Mouse (Mus musculus) stomach, embryonic 14.5 days (tissue): ENCODE measurements at regions not wholly inside any gene's neighbourhood (a gene's known extent, or its start where the extent isn't known, plus 50 kb on each side); places are given as distances from the start of the nearest gene placed in this dataset.

Source experiments
- ATAC-seq: fragments of 200-750 bp; cut with Nextera tagmentation; 2 replicates; pipeline ENCODE4 v1.8.0; 2017; ENCODE audit warnings: low read depth, moderate TSS enrichment; ENCODE audit not compliant: insufficient number of reproducible peaks, insufficient read depth, low FRiP score
- H3K27ac ChIP-seq: fragments of 300-500 bp; sonication (generic); 2 replicates; pipeline ENCODE4 v1.5.1; 2014; ENCODE audit warnings: mild to moderate bottlenecking, low read length, moderate library complexity, mixed read lengths
- H3K27me3 ChIP-seq: fragments of 300-500 bp; sonication (generic); 2 replicates; pipeline ENCODE4 v1.6.1; 2014; ENCODE audit warnings: low read length, control low read depth, mixed read lengths; ENCODE audit not compliant: control insufficient read depth, insufficient read depth
- H3K36me3 ChIP-seq: fragments of 300-500 bp; sonication (generic); 2 replicates; pipeline ENCODE4 v1.6.1; 2014; ENCODE audit warnings: mild to moderate bottlenecking, control low read depth, low read length, moderate library complexity, mixed read lengths; ENCODE audit not compliant: control insufficient read depth, insufficient read depth
- H3K4me1 ChIP-seq: fragments of 300-500 bp; sonication (generic); 2 replicates; pipeline ENCODE4 v1.6.1; 2014; ENCODE audit warnings: low read length, control low read depth, mixed read lengths; ENCODE audit not compliant: control insufficient read depth, insufficient read depth
- H3K4me2 ChIP-seq: fragments of 300-500 bp; sonication (generic); replicated peaks from 2 replicates; pipeline ENCODE4 v1.6.1; 2014; ENCODE audit warnings: low read depth, low read length, control low read depth
- H3K4me3 ChIP-seq: fragments of 300-500 bp; sonication (generic); 2 replicates; pipeline ENCODE4 v1.5.1; 2014; ENCODE audit warnings: low read depth, low read length, control low read depth
- H3K9ac ChIP-seq: fragments of 300-500 bp; sonication (generic); replicated peaks from 2 replicates; pipeline ENCODE4 v1.6.1; 2014; ENCODE audit warnings: low read depth, mild to moderate bottlenecking, control low read depth, low read length, moderate library complexity, mixed read lengths
- H3K9me3 ChIP-seq: fragments of 300-500 bp; sonication (generic); 2 replicates; pipeline ENCODE4 v1.6.1; 2016; ENCODE audit warnings: low read depth, low read length, control low read depth; ENCODE audit not compliant: control insufficient read depth
- WGBS: fragments of 180-500 bp; shearing (Covaris S2); extraction: QIAGEN DNeasy Blood & Tissue Kit; methylation state at CpG from one replicate; pipeline ENCODE4 v1.1.7; 2014; 5-methylcytosine and 5-hydroxymethylcytosine counted together

DNA sequence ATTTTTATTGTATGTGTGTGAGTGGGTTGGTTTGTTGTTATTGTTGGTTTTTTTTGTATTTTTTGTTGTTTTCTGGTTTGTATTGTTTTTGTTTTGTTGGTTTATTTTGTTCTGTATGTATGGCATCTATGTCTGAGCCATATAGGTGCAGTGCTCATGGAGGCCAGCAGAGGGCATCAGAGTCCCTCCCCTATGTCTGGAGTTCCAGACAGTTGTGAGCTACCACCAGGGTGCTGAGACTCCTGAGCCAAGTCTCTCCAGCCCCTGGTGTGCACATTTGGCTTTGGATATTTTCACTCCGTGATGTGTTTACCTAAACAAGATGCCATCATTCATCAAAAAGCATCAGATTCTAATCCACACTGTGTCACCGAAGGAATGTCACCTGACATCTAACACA lies 59.2 kb upstream of the Nudt7 start:
- WGBS = 78% methylated on average over 2 of the region's 2 CpGs

DNA sequence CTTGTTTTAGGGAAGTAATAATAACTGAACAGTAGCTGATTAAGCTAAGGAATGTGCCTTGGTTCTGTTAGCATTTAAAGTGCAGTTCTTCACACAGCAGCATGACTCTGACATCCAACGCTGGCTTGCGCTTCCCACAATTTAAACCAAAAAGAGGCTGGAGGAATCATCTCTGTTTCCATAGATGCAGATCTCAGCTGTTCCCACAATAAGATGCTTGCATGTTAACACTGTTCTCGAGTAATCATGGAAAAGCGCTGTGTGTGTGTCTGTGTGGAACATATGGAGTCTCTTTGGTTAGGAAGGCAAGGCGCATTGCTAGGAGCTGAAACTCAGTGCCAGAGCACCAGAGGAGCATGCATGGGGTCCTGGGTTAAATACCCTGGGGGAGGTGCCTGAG lies 56.7 kb upstream of the Nudt7 start:
- Histone ChIP-seq H3K4me1 (no peaks in the 10 kb centered on the region), H3K4me3 (no peak overlapping the region), H3K27me3 (no peaks in the 10 kb centered on the region), H3K9me3 (no peaks in the 10 kb centered on the region), H3K9ac (no peak overlapping the region), H3K4me2 (no peak overlapping the region), H3K36me3 (no peaks in the 10 kb centered on the region), H3K27ac (no peak overlapping the region)
- ATAC-seq = no peak
- 90% methylated on average over 5 of the region's 5 CpGs for WGBS

More for the DNA sequence above, 59.2 kb upstream of the Nudt7 start:
- ATAC-seq = no peak
- Histone ChIP-seq H3K9ac (no peak overlapping the region), H3K4me2 (no peak overlapping the region), H3K4me1 (no peaks in the 10 kb centered on the region), H3K27ac (no peak overlapping the region), H3K4me3 (no peak overlapping the region), H3K36me3 (no peaks in the 10 kb centered on the region), H3K27me3 (no peaks in the 10 kb centered on the region), H3K9me3 (no peaks in the 10 kb centered on the region)

DNA sequence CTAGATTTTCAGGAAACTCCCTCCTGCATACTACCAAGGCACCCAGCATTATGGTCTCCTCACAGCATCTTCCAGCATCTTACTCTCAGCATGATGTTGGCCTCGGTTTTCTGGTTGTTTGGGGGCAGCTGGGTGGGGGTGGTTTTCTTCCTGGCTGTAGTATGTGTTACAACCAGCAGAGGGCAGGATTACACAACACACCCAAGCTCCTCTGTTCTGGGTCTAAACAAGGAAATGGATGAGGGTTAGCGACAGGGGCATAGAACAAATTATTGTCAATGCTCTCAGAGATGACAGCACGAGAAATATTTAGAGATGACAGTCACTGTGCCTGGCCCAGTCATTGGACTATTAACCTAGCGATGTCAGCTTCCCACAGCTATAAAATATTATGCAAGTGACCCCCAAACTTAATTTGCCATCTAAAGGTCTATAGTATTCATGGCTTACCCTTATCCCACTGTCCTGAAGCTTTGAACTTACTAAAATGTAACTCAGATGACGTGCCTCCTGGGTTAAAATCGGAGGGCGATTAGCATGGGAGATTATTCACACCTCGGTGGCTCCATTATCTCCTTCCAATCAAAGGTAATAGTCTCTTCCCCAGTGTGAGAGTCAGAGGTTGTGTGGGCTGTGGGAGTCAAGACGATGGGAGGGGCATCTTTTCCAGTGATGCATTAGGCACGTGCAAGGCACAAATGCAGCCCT lies 52.2 kb upstream of the Nudt7 start:
- no peaks in the 10 kb centered on the region for H3K4me1 ChIP-seq
- no peaks in the 10 kb centered on the region for H3K9me3 ChIP-seq
- H3K27me3 ChIP-seq = no peaks in the 10 kb centered on the region
- H3K4me2 ChIP-seq = no peak overlapping the region
- H3K27ac ChIP-seq = no peak overlapping the region
- H3K36me3 ChIP-seq = no peaks in the 10 kb centered on the region
- H3K9ac ChIP-seq = no peak overlapping the region
- no peak for ATAC-seq
- H3K4me3 ChIP-seq = no peak overlapping the region
- 14% methylated on average over 10 of the region's 10 CpGs for WGBS

DNA sequence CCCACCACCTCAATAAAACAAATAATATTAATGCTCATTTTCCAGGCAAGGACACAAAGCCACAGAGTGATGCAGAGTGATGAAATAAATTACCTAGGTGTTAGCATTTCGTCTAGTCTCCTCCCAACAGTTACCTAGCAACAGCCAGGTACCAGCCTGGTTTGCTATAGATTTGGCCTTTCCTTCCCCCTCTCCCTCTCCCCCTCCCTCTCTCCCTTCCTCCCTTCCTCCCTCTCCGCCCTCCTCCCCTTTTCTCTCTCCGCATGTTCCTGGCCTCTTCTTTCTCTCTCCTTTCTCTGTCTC lies 51.6 kb upstream of the Nudt7 start:
- H3K36me3 ChIP-seq = no peaks in the 10 kb centered on the region
- H3K27ac ChIP-seq = no peak overlapping the region
- 82% methylated on average over 3 of the region's 3 CpGs for WGBS
- H3K9me3 ChIP-seq = no peaks in the 10 kb centered on the region
- H3K27me3 ChIP-seq = no peaks in the 10 kb centered on the region
- no peak overlapping the region for H3K4me2 ChIP-seq
- no peak overlapping the region for H3K4me3 ChIP-seq
- H3K9ac ChIP-seq = no peak overlapping the region
- ATAC-seq = no peak
- no peaks in the 10 kb centered on the region for H3K4me1 ChIP-seq
